Mouse (Mus musculus): Measurements from ENCODE around the gene Gm10256. TPM values are rescaled to one million over a fixed set of nuclear protein-coding genes. Genes with fewer than 3 reads are reported as not detected.
"Not testable (repeated sequence)": the region's sequence is repeated elsewhere in the genome, so short reads cannot be mapped to it uniquely, and the experiment has no call there.

The Gm10256 gene
- not detected for total RNA-seq (2021)
- long read RNA-seq, experiment 1, result 0 reads
- long read RNA-seq, experiment 2, result 0 reads

DNA sequence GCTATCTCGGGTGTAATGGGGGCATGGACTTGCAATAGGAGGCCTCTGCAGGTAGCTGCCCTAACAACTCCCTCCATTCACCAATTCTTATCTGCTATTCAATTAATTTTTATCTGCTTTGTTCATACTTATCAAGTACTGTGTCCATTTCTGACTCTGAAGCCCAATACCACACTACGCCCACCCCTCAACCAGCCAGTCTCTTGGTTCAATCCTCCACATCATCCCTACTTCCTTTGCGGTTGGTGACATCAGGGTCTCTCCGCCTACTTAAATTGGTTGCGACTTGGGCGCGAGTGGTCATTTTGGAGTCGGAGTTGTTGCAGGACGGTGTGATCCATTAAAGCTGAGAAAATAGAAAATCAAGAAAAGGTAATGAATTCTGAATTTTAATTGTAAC is at the start of gene Gm10256, which contains the start of gene Rbmy:
Gm10256 (plus strand) TSS at position 320 of the 400 bp plus-strand sequence.
Rbmy (plus strand) TSS at position 301 of the 400 bp plus-strand sequence.
- DNase-seq; intact Hi-C loops (cut with DNase I): not testable (repeated sequence)

DNA sequence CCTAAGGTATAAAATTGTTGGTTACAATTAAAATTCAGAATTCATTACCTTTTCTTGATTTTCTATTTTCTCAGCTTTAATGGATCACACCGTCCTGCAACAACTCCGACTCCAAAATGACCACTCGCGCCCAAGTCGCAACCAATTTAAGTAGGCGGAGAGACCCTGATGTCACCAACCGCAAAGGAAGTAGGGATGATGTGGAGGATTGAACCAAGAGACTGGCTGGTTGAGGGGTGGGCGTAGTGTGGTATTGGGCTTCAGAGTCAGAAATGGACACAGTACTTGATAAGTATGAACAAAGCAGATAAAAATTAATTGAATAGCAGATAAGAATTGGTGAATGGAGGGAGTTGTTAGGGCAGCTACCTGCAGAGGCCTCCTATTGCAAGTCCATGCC is 34.4 kb upstream of the Gm10256 start, which contains the start of gene Gm4064:
Gm4064 (minus strand) TSS at position 101 of the 400 bp plus-strand sequence.
- intact Hi-C loops (cut with DNase I); DNase-seq: not testable (repeated sequence)

GRCm38 (mm10) chrY:2900689-2901088 is 70.2 kb downstream of the Gm10256 start, which contains the start of gene Gm10352:
TSS of gene Gm10352 (plus strand) at chrY:2900989.
- intact Hi-C loops (cut with DNase I), result not testable (repeated sequence)

More at GRCm38 (mm10) chrY:2900689-2901088, 70.2 kb downstream of the Gm10256 start, which contains the start of gene Gm10352:
- DNase-seq, result not testable (repeated sequence)

Other genes starting within 250 kb of the Gm10256 start
- not detected for gene H2al2c, start 231.6 kb upstream of the Gm10256 start, total RNA-seq (2021)
- gene Sry, start 167.0 kb upstream of the Gm10256 start, total RNA-seq (2021), result not detected
- not detected for gene H2al2b, start 110.0 kb upstream of the Gm10256 start, total RNA-seq (2021)
- not detected for gene Gm4064, start 34.5 kb upstream of the Gm10256 start, total RNA-seq (2021)
- not detected for gene Rbmy, start within 50 bp of the Gm10256 start, total RNA-seq (2021)
- gene Gm10352, start 70.3 kb downstream of the Gm10256 start, total RNA-seq (2021), result not detected
- gene Gm29289, start 101.9 kb downstream of the Gm10256 start, total RNA-seq (2021), result not detected

Data from gastrocnemius, postnatal 36 days (tissue).